Mouse (Mus musculus) E14TG2a.4 (cell line): ENCODE measurements at regions not wholly inside any gene's neighbourhood (a gene's known extent, or its start where the extent isn't known, plus 50 kb on each side); places are given as distances from the start of the nearest gene placed in this dataset.

Experiments
- CTCF ChIP-seq: conservative IDR thresholded peaks from 2 replicates; pipeline ENCODE4 v1.5.1; 2014; ENCODE audit warnings: low read length
- NANOG ChIP-seq: IDR thresholded peaks from 2 replicates; pipeline ENCODE4 v1.6.1; 2014; ENCODE audit warnings: borderline replicate concordance, low read length, mixed read lengths

GRCm38 (mm10) chr10:67652300-67652699 lies 103.5 kb upstream of the Ado start:
- TF ChIP-seq CTCF, result no peak
- TF ChIP-seq NANOG, result no peak
